Mouse (Mus musculus): ENCODE results near the gene Olfr64.

Olfr64 gene

GRCm38 (mm10) chr7:103894385-103894784 is at the start of gene Olfr64:
Gene Olfr64 (minus strand): TSS chr7:103894485.
- no peak for DNase-seq (ENCODE audit: low read depth)

GRCm38 (mm10) chr7:103942730-103943129 is 48.4 kb upstream of the Olfr64 start:
- peak; percentile 84 for DNase-seq (ENCODE audit: low read depth)

DNA sequence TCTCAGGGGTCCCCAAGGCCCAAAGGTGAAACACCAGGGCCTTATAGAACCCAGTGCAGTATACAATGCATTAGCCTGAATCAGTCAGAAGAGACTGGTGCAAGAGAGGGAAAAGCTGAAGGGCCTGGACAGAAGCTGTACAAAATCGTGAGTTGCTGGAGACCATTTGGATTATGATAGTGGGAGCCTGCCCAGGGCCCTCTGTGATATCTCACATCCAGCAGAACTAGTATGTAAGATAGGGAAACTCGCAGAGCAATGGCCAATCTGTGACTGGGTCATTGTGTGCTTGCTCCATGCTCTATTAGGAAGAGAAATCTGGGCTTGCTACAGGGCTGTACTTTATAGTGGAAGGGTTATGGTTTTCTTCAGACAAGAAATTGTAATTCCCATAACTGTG is 40.0 kb upstream of the Olfr64 start, which contains the start of gene Olfr632:
Gene Olfr632 (plus strand): TSS at position 84 of the 400 bp plus-strand sequence.
- no peak for DNase-seq (ENCODE audit: low read depth)

GRCm38 (mm10) chr7:103928525-103928924 is 34.2 kb upstream of the Olfr64 start, which contains the start of gene Olfr631:
Gene Olfr631 (plus strand): TSS chr7:103928825.
- DNase-seq (ENCODE audit: low read depth): no peak

GRCm38 (mm10) chr7:103915338-103915737 is 21.1 kb upstream of the Olfr64 start:
- no peak for DNase-seq (ENCODE audit: low read depth)

- DNase-seq (ENCODE audit: low read depth): peak; percentile 70
Measured at GRCm38 (mm10) chr7:103912969-103913511, 18.8 kb upstream of the Olfr64 start.

- DNase-seq (ENCODE audit: low read depth): peak; percentile 92
Measured at GRCm38 (mm10) chr7:103910047-103910446, 15.8 kb upstream of the Olfr64 start.

- no peak for DNase-seq (ENCODE audit: low read depth)
Measured at GRCm38 (mm10) chr7:103903187-103903586, 8.9 kb upstream of the Olfr64 start, which contains the start of gene Olfr65. Gene Olfr65 (plus strand): TSS chr7:103903487.

DNA sequence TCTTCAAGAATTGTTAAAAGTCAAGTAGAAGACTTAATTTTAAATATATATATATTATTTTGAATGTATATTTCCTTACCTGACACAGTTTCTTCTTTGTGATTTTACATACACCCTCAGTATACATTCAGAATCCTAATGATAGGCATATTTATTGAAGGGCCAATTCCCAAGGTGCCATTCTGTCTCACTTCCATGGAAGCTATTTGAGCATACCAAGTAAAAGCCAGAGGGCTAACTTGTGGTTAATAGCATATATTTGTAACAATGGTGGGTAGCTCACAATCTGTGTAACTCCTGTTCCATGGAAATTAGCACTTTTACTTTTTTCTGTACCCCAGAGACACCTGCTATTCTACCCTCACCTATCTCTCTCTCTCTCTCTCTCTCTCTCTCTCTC is 8.1 kb downstream of the Olfr64 start, which contains the start of gene Olfr66:
Gene Olfr66 (minus strand): TSS at position 101 of the 400 bp plus-strand sequence.
- DNase-seq (ENCODE audit: low read depth): no peak

GRCm38 (mm10) chr7:103877093-103877492 is 17.2 kb downstream of the Olfr64 start:
- no peak for DNase-seq (ENCODE audit: low read depth)

GRCm38 (mm10) chr7:103874451-103874850 is 19.8 kb downstream of the Olfr64 start:
- DNase-seq (ENCODE audit: low read depth): peak; percentile 44

DNA sequence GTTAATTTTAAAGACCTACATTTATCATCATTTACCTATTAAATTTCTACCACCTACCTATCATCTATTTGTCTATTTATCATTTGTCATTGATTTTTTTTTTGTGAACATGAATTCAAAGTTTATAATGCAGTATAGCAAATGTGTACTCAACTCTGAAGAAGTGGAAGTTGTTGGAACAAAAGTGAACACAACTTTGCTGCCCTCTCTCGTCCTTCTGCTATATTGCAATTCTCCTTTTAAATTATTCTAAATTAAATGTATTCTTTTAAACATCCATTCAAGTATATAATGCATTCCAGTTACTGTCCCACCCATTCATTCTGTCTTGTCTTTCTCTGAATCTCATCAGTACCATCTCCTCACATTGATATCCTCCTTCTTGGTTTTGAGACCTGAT is 21.2 kb downstream of the Olfr64 start:
- DNase-seq (ENCODE audit: low read depth): peak; percentile 65

GRCm38 (mm10) chr7:103870667-103871066 is 23.6 kb downstream of the Olfr64 start:
- DNase-seq (ENCODE audit: low read depth): peak; percentile 55

GRCm38 (mm10) chr7:103865716-103866115 is 28.6 kb downstream of the Olfr64 start:
- DNase-seq (ENCODE audit: low read depth): no peak

- DNase-seq (ENCODE audit: low read depth): peak; percentile 35
Measured at GRCm38 (mm10) chr7:103861531-103861930, 32.8 kb downstream of the Olfr64 start.

- peak; percentile 96 for DNase-seq (ENCODE audit: low read depth)
Measured at GRCm38 (mm10) chr7:103860855-103861254, 33.4 kb downstream of the Olfr64 start.

GRCm38 (mm10) chr7:103859076-103859475 is 35.2 kb downstream of the Olfr64 start:
- DNase-seq (ENCODE audit: low read depth): peak; percentile 69

- DNase-seq (ENCODE audit: low read depth): no peak
Measured at GRCm38 (mm10) chr7:103854669-103855068, 39.6 kb downstream of the Olfr64 start.

DNA sequence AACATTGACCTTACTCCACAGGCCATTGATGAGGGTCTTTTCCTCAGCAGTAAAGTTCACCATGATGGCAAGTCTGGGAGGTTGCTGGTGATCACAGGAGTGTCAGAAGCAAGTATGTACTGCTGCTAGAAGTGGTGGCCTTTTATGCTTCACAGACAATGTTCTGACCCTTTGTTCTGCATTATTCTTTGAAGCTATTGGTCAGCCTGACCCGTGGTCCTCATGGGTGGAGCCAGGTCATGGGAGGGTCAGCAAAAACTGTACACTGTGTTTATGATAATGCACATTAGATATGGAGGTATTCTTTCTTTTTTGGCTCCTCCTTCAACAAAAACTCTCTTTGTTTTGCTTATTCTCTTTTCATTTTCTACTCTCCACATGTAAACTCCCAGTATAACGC is 41.2 kb downstream of the Olfr64 start, which contains the start of gene Hbb-y:
Gene Hbb-y (minus strand): TSS at position 127 of the 400 bp plus-strand sequence.
- no peak for DNase-seq (ENCODE audit: low read depth)

GRCm38 (mm10) chr7:103844525-103845325 is 49.6 kb downstream of the Olfr64 start:
- no peak for DNase-seq (ENCODE audit: low read depth)

GRCm38 (mm10) chr7:103843034-103843433 is 51.3 kb downstream of the Olfr64 start, which contains the start of gene Hbb-bh1:
Gene Hbb-bh1 (minus strand): TSS chr7:103843164.
- DNase-seq (ENCODE audit: low read depth): no peak

GRCm38 (mm10) chr7:103840268-103840667 is 54.0 kb downstream of the Olfr64 start, which contains the start of gene Hbb-bh2:
Gene Hbb-bh2 (minus strand): TSS chr7:103840520.
- DNase-seq (ENCODE audit: low read depth): no peak

Data from 416B (cell line).